8 mouse cellular contexts compared by ENCODE assay signal in the genomic region with DNA sequence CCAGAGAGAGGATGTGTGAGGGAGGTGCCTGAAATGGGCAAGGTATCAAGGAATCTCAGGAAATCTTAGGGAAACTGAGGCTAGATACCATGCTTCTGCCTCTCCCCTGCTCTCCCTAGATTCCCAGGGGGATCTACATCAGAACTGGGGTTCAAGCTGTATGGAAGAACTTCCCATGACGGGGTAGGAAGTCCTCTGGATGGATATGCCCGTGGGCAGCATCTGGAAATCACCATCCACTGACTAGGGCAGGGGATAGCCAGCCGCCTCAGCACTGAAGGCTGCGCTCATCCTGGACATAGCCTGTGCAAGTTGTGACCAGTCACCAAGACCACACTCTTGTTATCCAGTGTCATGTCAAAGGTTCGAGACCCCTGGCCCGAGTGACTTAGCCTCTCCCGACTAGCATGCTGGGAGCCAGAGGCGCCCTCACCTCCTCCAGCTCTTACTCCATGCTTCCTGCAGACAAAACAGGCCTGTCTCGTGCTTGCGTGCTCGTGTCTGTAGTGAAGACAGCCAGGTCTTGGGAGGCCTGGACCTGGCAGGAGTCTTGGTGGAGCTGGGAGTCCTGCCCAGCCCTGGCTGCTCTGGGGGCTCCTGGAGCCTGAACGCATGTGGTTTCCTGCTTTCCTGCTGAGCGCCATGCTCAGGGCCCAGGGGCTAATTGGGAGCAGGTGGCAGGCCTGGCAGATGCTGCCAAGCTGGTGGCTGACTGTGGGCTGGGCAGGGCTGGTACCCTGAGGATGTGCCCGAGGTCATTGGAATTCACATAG. TPM values are rescaled to one million over a fixed set of nuclear protein-coding genes. Genes with fewer than 3 reads are reported as not detected.
DNase-seq lines count a peak whose midpoint lies in the region; ATAC-seq and TF ChIP-seq lines count a peak whose summit lies in the region.

No protein-coding gene starts in this region.

- no peaks in the 10 kb centered on the region for H3K4me1 ChIP-seq in lung, embryonic 14.5 days (ENCODE audit: insufficient read depth)
- H3K4me1 ChIP-seq in intestine, embryonic 14.5 days (replicated peaks; ENCODE audit: control insufficient read depth, insufficient read depth, low read length), result peaks cover 14% of the 10 kb centered on the region
- peaks cover 19% of the 10 kb centered on the region for H3K4me1 ChIP-seq in midbrain, embryonic 14.5 days (ENCODE audit: control insufficient read depth, insufficient read depth, low read length)

- no peaks in the 10 kb centered on the region for H3K27me3 ChIP-seq in lung, embryonic 14.5 days (ENCODE audit: insufficient read depth, low read length)
- H3K27me3 ChIP-seq in intestine, embryonic 14.5 days (replicated peaks; ENCODE audit: control insufficient read depth, insufficient read depth, low read length), result no peaks in the 10 kb centered on the region
- H3K27me3 ChIP-seq in midbrain, embryonic 14.5 days (ENCODE audit: control insufficient read depth, insufficient read depth, low read length), result no peaks in the 10 kb centered on the region

- H3K9ac ChIP-seq in lung, embryonic 14.5 days, result peak overlapping the region; percentile 89
- peak overlapping the region; percentile 72 for H3K9ac ChIP-seq in intestine, embryonic 14.5 days (ENCODE audit: low read length)
- peak overlapping the region; percentile 88 for H3K9ac ChIP-seq in midbrain, embryonic 14.5 days (replicated peaks; ENCODE audit: low read length)

- H3K36me3 ChIP-seq in lung, embryonic 14.5 days (ENCODE audit: insufficient read depth), result peaks cover 55% of the 10 kb centered on the region
- peaks cover 43% of the 10 kb centered on the region for H3K36me3 ChIP-seq in intestine, embryonic 14.5 days (ENCODE audit: control insufficient read depth, insufficient read depth, low read length)
- peaks cover 53% of the 10 kb centered on the region for H3K36me3 ChIP-seq in midbrain, embryonic 14.5 days (ENCODE audit: control insufficient read depth, insufficient read depth, low read length)

- no peaks in the 10 kb centered on the region for H3K9me3 ChIP-seq in lung, embryonic 14.5 days (ENCODE audit: low read depth, low read length)
- H3K9me3 ChIP-seq in intestine, embryonic 14.5 days (ENCODE audit: control insufficient read depth, low read length), result no peaks in the 10 kb centered on the region
- H3K9me3 ChIP-seq in midbrain, embryonic 14.5 days (ENCODE audit: control insufficient read depth, low read length), result no peaks in the 10 kb centered on the region

- H3K4me3 ChIP-seq in lung, embryonic 14.5 days (ENCODE audit: low read depth, low read length), result peak overlapping the region; percentile 76
- peak overlapping the region; percentile 52 for H3K4me3 ChIP-seq in intestine, embryonic 14.5 days (ENCODE audit: low read depth, low read length)
- peak overlapping the region; percentile 79 for H3K4me3 ChIP-seq in midbrain, embryonic 14.5 days (replicated peaks; ENCODE audit: low read depth, low read length)

- no peak for TF ChIP-seq CTCF in lung, embryonic 14.5 days (IDR thresholded peaks at IDR 0.05; ENCODE audit: low read depth)

- WGBS in lung, embryonic 14.5 days, result 35% methylated on average over 14 of the region's 14 CpGs
- 36% methylated on average over 14 of the region's 14 CpGs for WGBS in intestine, embryonic 14.5 days
- WGBS in midbrain, embryonic 14.5 days, result 36% methylated on average over 14 of the region's 14 CpGs

- H3K27ac ChIP-seq in lung, embryonic 14.5 days (ENCODE audit: low read depth), result peak overlapping the region; percentile 94
- H3K27ac ChIP-seq in intestine, embryonic 14.5 days (ENCODE audit: low read depth), result peak overlapping the region; percentile 86; the same call in 1 of the 2 replicates
- peak overlapping the region; percentile 83 for H3K27ac ChIP-seq in midbrain, embryonic 14.5 days (replicated peaks; ENCODE audit: low read depth, low read length)

- peak overlapping the region; percentile 79 for H3K4me2 ChIP-seq in lung, embryonic 14.5 days
- H3K4me2 ChIP-seq in intestine, embryonic 14.5 days (ENCODE audit: low read length), result peak overlapping the region; percentile 76
- H3K4me2 ChIP-seq in midbrain, embryonic 14.5 days (ENCODE audit: low read length), result peak overlapping the region; percentile 69

- DNase-seq in lung, embryonic 14.5 days, result peak; percentile 30
- no peak for DNase-seq in lung, adult 18-20 months
- DNase-seq in forelimb bud, embryonic 11.5 days (ENCODE audit: low read depth, low spot score), result peak; percentile 43
- DNase-seq in intestine, embryonic 14.5 days (ENCODE audit: low spot score), result no peak
- DNase-seq in midbrain, embryonic 14.5 days, result peak; percentile 60
- DNase-seq in right cerebral cortex, postnatal 4 days, result no peak
- no peak for DNase-seq in urinary bladder, postnatal 14 days (ENCODE audit: low spot score)
- DNase-seq in left cerebral cortex, adult 11 months (ENCODE audit: low spot score), result no peak

- ATAC-seq in lung, embryonic 14.5 days (ENCODE audit: insufficient read depth), result no peak
- ATAC-seq in intestine, embryonic 14.5 days (replicated peaks; ENCODE audit: low FRiP score, low TSS enrichment, low read depth), result no peak
- ATAC-seq in midbrain, embryonic 14.5 days (ENCODE audit: low FRiP score, low TSS enrichment), result peak; percentile 14; the same call in 1 of the 2 replicates

RNA-seq across cellular contexts. Expression of a gene that starts 1.5 kb away (rescaled TPM):
- polyA plus RNA-seq in lung, embryonic 14.5 days (2014; fragmentation: Nextera tagmentation; extraction: Ambion mirVana), result 517 and 566 TPM in 2 replicates
- polyA plus RNA-seq in intestine, embryonic 14.5 days (2014; fragmentation: Nextera tagmentation; extraction: Ambion mirVana), result 489 and 509 TPM in 2 replicates
- 142 and 169 TPM in 2 replicates for polyA plus RNA-seq in midbrain, embryonic 14.5 days (2014; fragmentation: Nextera tagmentation; extraction: Ambion mirVana)

RNA-seq across cellular contexts. Expression of a gene that starts 25.1 kb away (rescaled TPM):
- 34.0 and 37.2 TPM in 2 replicates for polyA plus RNA-seq in lung, embryonic 14.5 days (2014; fragmentation: Nextera tagmentation; extraction: Ambion mirVana)
- 33.3 and 40.0 TPM in 2 replicates for polyA plus RNA-seq in intestine, embryonic 14.5 days (2014; fragmentation: Nextera tagmentation; extraction: Ambion mirVana)
- 162 and 173 TPM in 2 replicates for polyA plus RNA-seq in midbrain, embryonic 14.5 days (2014; fragmentation: Nextera tagmentation; extraction: Ambion mirVana)

RNA-seq across cellular contexts. Expression of a gene that starts 48.6 kb away (rescaled TPM):
- polyA plus RNA-seq in lung, embryonic 14.5 days (2014; fragmentation: Nextera tagmentation; extraction: Ambion mirVana), result 7.4 and 9.8 TPM in 2 replicates
- polyA plus RNA-seq in intestine, embryonic 14.5 days (2014; fragmentation: Nextera tagmentation; extraction: Ambion mirVana), result 6.6 TPM in 2 replicates
- polyA plus RNA-seq in midbrain, embryonic 14.5 days (2014; fragmentation: Nextera tagmentation; extraction: Ambion mirVana), result 7.2 and 7.4 TPM in 2 replicates

RNA-seq across cellular contexts. Expression of a gene that starts 50.7 kb away (rescaled TPM):
- 382 and 392 TPM in 2 replicates for polyA plus RNA-seq in lung, embryonic 14.5 days (2014; fragmentation: Nextera tagmentation; extraction: Ambion mirVana)
- polyA plus RNA-seq in intestine, embryonic 14.5 days (2014; fragmentation: Nextera tagmentation; extraction: Ambion mirVana), result 457 and 488 TPM in 2 replicates
- polyA plus RNA-seq in midbrain, embryonic 14.5 days (2014; fragmentation: Nextera tagmentation; extraction: Ambion mirVana), result 456 and 524 TPM in 2 replicates

Comparison
In these comparisons a context has a peak if more than half of its experiments do, and no peak if none do; other contexts are left out.
1. DNase-seq: peak in lung, embryonic 14.5 days (single experiment), forelimb bud, embryonic 11.5 days (single experiment) and midbrain, embryonic 14.5 days (single experiment); none in lung, adult 18-20 months (0 of 2), intestine, embryonic 14.5 days (single experiment), right cerebral cortex, postnatal 4 days (single experiment), urinary bladder, postnatal 14 days (single experiment) and left cerebral cortex, adult 11 months (single experiment).
2. Peak in every context shown above with its lines, with median percentiles within 50 percentile points of each other: H3K27ac ChIP-seq, H3K4me2 ChIP-seq, H3K4me3 ChIP-seq and H3K9ac ChIP-seq.